Mouse (Mus musculus): ENCODE results near the gene Tsc22d1.

- TF ChIP-seq FLI1 (IDR thresholded peaks at IDR 0.05; ENCODE audit: low read length) (no peak), GATA1 (IDR thresholded peaks at IDR 0.05; ENCODE audit: borderline replicate concordance, low read length) (no peak)
Observed at GRCm38 (mm10) chr14:76488101-76489044, 73.6 kb downstream of the Tsc22d1 start.
